Mouse (Mus musculus) adrenal gland (tissue): ENCODE data around the gene Exoc6b.

Experiments
- intact Hi-C: fragments of 180-260 bp; cut with DNase I; formaldehyde crosslinking; loops from one replicate; pipeline ENCODE4 v1.15.1; 2025

Exoc6b gene

GRCm38 (mm10) chr6:84742227-84742626 is 327.1 kb downstream of the Exoc6b start:
- intact Hi-C loops: no loop called here

- intact Hi-C loops: loop anchor here (10.0 kb wide), 1 partner anchor 92 kb away; no protein-coding TSS in a partner anchor
Measured at GRCm38 (mm10) chr6:84736942-84737341, 332.4 kb downstream of the Exoc6b start.

DNA sequence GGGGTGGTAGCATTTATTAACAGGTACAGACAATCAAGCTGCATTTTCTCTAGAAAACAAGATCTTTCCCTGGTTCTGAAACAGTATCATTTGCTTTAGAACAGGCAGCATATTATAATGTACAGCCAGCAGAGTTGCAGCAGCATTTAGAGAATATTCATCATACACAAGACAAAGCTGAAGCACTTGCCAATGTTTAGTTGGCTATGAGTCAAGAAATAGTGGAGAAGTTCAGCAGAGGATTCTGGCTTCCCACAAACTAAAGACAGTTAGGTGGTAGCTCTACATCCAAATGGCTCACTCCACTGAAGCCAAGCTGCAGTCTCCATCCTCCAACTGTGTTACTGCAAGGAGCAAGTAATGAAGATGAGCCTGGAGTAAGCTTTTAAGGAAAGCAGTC is 342.4 kb downstream of the Exoc6b start:
- intact Hi-C loops: no loop called here

GRCm38 (mm10) chr6:84713171-84713570 is 356.1 kb downstream of the Exoc6b start:
- intact Hi-C loops: no loop called here

DNA sequence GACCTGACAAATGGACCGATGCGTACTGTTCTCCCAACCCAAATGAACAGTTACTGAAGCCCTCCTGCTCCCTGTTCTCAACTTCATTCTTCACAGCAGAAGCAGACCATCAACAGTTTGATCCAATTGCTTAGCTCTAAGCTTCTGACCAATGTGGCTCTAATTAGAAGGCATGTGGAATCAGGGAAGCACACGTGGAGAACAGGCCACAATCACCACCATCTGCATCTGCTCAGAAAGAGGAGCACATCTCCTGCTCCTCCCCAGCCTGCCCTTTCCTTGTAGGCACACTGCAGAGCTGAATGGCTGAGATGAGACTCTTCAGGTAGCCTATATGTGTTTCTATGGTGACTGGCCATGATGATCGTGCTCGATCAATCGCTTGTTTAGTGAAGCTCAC is 358.5 kb downstream of the Exoc6b start:
- intact Hi-C loops: no loop called here

DNA sequence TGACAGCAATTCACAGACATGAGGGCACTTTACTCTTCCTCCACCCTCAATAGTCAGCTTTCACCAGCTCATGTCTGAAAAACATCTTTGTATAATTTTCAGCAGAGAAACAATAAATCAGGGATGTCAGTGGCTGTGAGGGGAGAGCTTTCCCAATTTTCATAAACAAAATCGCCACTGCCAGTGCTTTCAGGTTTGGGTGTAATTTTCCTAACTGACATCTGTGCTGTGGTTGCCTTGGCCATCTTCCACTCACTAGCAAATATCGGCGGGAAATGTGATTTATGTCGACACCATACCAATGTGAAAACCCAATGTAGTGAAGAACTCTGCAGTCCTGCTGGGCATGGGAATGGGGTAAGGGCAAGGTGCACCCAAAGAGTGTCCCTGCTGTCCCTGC is 360.7 kb downstream of the Exoc6b start:
- intact Hi-C loops: no loop called here

DNA sequence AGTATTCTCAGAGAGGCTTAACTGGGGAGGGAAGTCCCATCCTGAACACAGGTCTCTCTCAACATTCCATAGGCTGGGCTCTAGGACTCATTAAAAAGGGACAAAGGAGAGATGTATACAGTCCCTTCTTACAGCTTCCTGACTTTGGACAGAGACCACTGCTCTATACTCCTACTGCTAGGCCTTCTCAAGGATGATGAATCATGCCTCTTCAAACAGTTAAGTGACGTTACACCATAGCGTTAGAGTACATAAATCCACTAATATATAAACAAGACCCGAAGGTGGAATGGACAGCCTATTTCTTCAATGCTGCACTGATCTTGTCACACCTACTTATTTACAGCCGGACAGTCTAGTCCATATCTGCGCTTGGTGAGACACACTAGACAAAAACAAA is 369.7 kb downstream of the Exoc6b start:
- intact Hi-C loops: no loop called here

GRCm38 (mm10) chr6:84698288-84698673 is 371.0 kb downstream of the Exoc6b start:
- intact Hi-C loops: no loop called here

DNA sequence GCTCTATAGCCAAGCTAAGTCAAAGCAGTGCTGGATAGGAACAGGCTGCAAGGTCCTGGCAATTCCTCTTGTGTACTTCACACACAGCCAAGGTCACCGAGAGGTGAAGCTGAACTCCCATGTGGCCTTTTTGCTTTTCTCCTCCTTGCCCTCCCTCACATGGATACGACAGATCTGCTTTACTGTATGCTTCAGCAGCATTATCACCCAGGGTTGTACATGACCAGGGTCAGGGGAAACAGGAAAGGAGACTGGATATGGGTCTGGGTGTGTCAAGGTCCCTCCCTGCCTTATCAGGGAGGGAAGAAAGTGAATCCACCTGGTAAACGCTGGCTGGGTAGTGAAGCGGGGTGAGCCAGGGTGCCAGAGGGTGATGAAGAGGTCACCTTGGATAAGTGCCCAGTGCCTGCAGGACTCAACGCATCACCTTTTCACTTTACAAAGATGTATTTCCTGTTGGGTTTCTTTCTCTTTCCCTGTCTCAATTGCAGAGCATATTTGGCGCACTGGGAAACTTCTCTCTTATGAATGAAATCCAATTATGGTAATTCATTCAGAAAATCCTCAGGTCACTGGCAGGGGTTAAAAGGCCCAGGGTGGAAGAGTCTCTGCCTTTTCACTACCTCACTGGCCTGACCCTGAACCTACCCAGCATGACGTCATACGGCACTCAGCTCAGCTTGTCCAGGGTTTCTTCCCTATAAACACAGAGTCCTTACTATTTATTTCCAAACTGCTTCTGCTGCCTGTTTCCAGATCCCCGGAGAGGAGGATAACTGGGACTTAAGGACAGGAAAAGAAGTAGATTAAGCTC is 371.6 kb downstream of the Exoc6b start:
- intact Hi-C loops: no loop called here

DNA sequence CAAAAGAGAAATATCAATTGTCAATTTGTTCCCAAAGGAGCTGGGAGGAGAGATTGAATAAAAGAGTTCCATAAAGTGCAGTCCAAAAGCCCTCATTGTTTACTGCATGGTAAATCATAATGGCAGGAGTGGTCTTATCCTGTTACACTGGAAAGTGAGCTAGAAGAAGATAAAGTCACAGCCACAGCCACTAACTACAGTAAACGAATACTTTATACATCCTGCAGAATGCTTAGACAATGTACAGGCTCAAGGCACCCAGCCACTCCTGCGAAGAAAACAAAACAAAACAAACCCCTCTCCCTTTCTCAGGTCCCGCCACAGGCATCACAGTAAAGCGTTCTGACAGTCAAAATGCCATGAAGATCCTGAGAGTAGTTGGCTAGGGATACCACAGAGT is 375.5 kb downstream of the Exoc6b start:
- intact Hi-C loops: no loop called here

DNA sequence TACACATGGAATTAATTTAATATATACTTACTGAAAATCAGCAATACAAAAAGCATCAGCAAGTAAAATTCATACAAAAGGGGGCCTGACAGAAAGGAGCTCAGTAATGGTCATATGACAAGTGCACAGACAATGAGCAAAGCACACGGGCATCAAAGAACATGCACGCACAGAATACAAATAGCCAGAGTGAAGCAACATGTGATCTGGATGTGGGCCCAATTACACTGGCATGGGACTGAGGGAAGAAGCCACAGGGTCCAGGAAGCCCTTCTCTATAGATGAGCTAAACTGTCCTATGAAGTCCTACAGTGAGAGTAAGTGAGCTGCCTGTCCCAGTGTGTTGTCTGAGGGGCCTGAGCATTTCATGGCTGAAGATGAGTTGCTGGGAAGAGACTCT is 376.1 kb downstream of the Exoc6b start:
- intact Hi-C loops: no loop called here

GRCm38 (mm10) chr6:84691907-84692306 is 377.4 kb downstream of the Exoc6b start:
- intact Hi-C loops: no loop called here

- intact Hi-C loops: no loop called here
Measured at GRCm38 (mm10) chr6:84677770-84678169, 391.5 kb downstream of the Exoc6b start.

- intact Hi-C loops: no loop called here
Measured at GRCm38 (mm10) chr6:84674936-84675335, 394.4 kb downstream of the Exoc6b start.

GRCm38 (mm10) chr6:84674136-84674535 is 395.2 kb downstream of the Exoc6b start:
- intact Hi-C loops: no loop called here

DNA sequence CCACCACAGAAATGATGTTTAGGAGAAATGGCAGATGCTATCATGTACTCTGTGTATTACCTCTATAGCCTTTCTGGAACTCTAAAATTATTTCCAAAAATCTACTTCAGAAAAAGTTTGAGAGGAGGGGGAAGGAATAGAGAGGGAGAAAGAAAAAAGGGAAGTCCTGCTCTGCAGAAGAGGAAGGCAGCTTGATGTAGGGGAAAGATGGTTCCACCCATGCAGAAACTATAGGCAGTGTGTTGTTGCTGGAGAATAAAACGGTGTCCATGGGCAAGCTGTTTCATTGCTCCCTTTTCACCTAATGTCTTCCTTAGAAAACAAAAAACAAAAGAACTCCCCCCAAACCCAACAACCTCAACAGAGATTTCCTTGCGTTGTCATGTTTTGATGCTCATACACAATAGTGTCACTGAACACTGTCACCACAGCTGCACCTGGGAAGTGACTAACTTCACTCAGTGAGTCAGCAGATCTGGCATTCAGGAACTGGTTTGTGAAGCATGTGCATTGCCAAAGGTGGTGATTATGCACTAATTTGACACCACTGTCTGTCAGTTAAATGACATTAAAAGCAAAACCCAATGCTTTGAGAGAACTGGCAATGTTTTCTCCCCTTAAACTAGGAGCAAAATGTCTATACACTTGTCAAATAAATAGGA is 407.7 kb downstream of the Exoc6b start:
- intact Hi-C loops: no loop called here

- intact Hi-C loops: no loop called here
Measured at GRCm38 (mm10) chr6:84660982-84661381, 408.3 kb downstream of the Exoc6b start.

DNA sequence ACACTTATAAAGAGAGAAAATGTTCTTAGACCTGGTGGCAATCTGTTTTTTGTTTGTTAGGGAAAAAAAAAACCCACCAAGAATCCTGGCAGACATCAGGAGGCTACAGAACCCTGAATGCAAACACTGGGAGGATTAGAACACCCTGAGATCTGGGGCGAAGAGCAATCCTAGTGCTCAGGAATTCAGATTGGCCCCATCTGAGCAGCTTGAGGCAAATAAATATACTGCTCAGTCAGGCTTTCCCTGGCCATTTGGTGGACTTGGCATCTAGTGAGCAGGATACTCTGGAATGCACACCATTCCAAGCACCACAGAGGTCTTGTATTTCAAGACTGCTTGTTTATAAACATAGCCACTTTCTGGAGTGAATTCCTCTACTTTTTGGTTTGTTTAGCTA is 412.2 kb downstream of the Exoc6b start:
- intact Hi-C loops: no loop called here

GRCm38 (mm10) chr6:84656680-84657079 is 412.6 kb downstream of the Exoc6b start:
- intact Hi-C loops: no loop called here

GRCm38 (mm10) chr6:84651902-84652301 is 417.4 kb downstream of the Exoc6b start:
- intact Hi-C loops: no loop called here

GRCm38 (mm10) chr6:84647197-84647596 is 422.1 kb downstream of the Exoc6b start:
- intact Hi-C loops: loop anchor here (10.0 kb wide), 1 partner anchor 88 kb away; no protein-coding TSS in a partner anchor

DNA sequence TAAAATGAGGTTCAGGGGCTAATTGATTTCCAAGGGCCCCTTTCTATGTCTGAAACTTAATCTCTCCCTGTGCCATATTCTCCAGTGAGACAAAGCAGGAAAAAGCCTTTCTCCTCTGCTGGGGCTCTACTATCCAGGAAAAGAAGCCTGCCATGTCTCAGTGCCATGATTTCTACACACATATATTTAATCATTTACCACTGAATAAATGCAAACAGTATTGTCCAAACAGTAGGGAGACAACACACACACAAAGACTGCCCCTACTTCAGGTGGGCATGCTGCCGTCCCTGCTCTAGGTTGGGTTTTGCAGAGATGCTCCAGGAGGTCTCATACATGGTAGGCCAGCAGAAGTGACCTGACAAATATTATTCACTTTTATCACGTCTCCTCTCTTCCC is 422.6 kb downstream of the Exoc6b start:
- intact Hi-C loops: loop anchor here (10.0 kb wide), 1 partner anchor 88 kb away; no protein-coding TSS in a partner anchor

- intact Hi-C loops: loop anchor here (10.0 kb wide), 1 partner anchor 94 kb away; no protein-coding TSS in a partner anchor
Measured at GRCm38 (mm10) chr6:84641062-84641431, 428.3 kb downstream of the Exoc6b start.
